Mouse (Mus musculus) frontal cortex, postnatal 25 days (tissue): ENCODE results near the gene Mex3b.
A peak's percentile ranks its signal among the peaks of the same experiment; 100 is the strongest.

Experiments
- DNase-seq, 2 experiments: peaks; one replicate each; pipeline ENCODE4 v3.0.0; 2022; ENCODE audit warnings: low spot score in 2 of 2

The Mex3b gene

GRCm38 (mm10) chr7:82866486-82867270 is 455 bp upstream of the Mex3b start:
- DNase-seq: peak; percentile 83 to 88

DNA sequence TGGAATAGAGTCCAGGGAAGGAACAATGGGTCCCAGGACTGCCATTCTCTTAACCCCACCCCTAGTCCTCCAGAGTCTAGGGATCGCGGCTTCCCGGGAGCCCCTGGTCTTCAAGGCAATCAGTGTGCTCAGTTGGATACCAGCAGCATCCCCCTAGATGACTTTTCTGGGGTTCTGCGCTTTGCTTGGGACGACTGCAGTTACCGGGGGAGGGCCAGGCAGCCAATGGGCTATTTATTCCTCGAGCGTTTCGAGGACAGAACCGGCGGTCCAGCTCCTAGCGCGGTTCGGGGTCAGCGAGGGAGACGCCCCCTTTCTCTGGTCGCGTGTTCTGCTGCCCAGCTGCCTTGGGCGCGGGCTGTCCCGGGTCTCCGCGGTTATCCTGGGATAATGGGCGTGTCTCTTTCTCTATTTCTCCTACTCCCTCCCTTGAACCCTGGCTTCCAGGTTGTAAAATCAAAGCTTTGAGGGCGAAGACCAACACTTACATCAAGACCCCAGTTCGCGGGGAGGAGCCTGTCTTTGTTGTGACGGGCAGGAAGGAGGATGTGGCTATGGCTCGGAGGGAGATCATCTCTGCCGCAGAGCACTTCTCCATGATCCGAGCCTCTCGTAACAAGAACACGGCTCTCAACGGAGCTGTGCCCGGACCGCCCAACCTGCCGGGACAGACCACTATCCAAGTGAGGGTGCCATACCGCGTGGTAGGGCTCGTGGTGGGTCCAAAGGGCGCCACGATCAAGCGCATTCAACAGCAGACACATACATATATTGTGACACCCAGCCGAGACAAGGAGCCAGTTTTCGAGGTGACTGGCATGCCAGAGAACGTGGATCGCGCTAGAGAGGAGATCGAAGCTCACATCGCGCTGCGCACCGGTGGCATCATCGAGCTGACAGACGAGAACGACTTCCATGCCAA is 1.4 kb downstream of the Mex3b start:
- peak; percentile 30 to 44 for DNase-seq

GRCm38 (mm10) chr7:82869231-82870147 is 2.4 kb downstream of the Mex3b start:
- DNase-seq: peak; percentile 37 to 38

DNA sequence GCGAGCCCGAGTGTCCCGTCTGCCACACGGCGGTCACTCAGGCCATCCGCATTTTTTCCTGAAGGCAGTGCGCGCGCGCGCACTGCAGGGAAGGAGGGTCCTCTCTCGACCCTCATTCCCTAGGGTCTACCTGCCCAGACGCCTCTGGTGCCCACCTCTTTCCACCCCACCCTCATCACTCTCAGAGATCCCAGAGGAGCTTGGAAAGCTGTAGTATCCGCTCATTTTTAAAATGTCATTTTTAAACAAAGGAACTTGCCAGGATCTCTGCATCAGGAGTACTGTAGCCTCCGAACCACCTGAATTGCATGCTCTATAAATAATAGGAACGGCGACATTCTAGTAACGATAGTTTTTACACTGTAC is 3.0 kb downstream of the Mex3b start:
- no peak for DNase-seq

- no peak for DNase-seq
These were observed 9.4 kb downstream of the Mex3b start for GRCm38 (mm10) chr7:82876551-82876950.

- DNase-seq: no peak
These were observed 12.9 kb downstream of the Mex3b start for GRCm38 (mm10) chr7:82880016-82880415.

GRCm38 (mm10) chr7:82880700-82881099 is 13.6 kb downstream of the Mex3b start:
- no peak for DNase-seq

GRCm38 (mm10) chr7:82890317-82890850 is 23.3 kb downstream of the Mex3b start:
- DNase-seq: no peak

DNA sequence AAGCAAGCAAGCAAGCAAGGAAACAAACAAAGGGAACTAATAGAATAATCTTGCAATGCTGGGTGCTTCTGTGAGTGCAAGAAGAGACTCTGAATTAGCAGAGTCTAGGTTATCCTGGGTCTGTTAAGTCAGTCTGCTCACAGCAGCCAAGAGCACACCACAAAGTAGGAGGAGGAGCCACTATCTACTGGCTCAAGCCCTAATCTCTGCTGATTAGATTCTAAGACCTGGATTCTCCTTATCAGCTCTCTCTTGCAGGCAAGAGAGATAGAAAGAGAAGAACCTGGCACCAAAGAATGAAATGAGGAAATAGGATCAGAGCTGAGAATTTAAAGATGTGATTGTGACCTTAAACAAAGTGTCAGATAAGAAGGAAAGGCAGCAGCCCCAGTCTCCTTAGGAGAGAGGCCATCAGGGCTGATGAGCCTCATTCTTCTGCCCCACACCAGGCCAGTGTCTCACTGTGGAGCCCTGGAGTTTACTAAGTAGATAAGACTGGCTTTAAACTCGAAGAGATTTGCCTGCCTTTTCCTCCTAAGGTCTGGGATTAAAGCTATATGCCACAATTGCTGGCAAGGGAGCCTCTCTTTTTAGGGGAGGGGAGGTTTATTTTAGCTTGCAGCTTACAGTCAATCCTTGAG is 23.9 kb downstream of the Mex3b start:
- no peak for DNase-seq

GRCm38 (mm10) chr7:82894366-82894765 is 27.2 kb downstream of the Mex3b start:
- no peak for DNase-seq

GRCm38 (mm10) chr7:82895606-82896005 is 28.5 kb downstream of the Mex3b start:
- DNase-seq: no peak

GRCm38 (mm10) chr7:82896750-82897149 is 29.6 kb downstream of the Mex3b start:
- DNase-seq: no peak

DNA sequence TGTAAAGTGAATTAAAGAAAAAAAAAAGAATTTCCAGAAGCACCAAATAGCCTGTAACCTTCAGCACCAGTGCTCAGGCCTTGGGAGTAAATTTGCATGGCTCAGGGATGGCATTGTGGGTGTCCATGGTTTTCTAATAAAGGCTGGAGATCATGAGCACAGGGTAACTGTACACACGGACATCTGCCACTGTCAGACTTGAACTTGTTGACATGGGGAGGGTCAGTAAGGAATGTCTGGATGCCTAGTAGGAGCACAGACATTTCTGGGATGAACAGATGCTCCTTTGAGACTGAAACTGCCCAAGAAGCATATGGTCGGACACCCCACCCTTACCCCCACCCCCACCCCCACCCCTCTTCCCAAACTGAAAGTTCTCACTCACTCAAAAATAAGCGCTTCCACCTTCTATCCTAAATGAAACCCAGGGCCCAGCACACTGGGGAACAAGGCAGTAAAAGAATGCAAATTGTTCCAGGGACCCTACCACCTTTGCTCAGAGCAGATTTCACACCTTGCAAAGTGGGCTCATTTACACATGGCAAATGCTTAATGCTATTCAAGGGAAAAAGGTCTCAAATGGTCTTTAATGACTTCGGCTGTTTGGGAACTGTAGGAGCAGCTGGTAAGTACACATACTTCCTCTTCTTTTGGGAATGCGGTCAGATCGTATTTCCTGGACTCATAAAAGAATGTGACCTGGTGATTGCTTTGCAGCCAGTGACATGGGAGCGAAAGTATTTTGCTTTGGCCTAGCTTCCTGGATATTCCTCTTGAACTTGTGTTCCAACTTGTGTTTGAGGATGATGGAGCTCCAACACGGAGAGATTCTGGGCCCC is 32.5 kb downstream of the Mex3b start:
- no peak for DNase-seq

DNA sequence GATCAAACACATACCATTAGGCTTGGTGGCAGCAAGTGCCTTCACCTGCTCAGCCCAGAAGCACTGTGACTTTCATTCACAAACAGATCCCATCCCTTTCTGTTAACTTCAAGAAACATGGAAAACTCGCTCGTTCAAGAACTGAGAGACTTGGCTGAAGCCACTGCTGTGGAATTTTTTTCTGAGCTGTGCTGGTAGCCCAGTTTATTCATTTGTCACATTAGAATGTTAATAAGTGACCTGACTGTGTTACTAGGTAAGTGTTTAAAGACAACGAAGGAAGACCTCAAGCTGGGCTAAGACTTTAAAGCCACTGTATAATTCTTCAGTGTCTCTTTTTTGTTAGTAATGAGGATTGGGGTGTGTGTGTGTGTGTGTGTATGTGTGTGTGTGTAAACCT is 35.9 kb downstream of the Mex3b start:
- DNase-seq: no peak

GRCm38 (mm10) chr7:82905527-82905926 is 38.4 kb downstream of the Mex3b start:
- DNase-seq: no peak

DNA sequence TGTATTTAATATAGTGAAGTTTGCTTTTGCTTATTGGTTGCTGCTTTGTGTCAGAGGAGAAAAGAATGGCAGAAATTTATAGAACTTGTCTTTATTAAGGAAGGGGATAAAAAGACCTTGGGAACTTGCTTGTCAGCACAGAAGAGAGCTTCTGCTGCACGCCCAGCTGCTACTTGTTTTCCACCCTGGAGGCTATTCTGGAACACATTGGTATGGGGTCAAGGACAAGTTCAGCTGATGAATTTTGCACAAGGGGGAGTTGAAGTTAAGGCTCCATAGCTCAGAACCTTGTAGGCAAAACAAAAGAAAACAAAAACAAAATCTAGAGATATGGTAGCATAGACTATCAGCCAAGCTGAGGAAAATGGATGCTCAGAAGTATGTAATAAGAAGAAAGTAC is 39.9 kb downstream of the Mex3b start:
- DNase-seq: no peak

GRCm38 (mm10) chr7:82910536-82911384 is 43.6 kb downstream of the Mex3b start:
- no peak for DNase-seq

- no peak for DNase-seq
These were observed 44.4 kb downstream of the Mex3b start for GRCm38 (mm10) chr7:82911501-82911900.

DNA sequence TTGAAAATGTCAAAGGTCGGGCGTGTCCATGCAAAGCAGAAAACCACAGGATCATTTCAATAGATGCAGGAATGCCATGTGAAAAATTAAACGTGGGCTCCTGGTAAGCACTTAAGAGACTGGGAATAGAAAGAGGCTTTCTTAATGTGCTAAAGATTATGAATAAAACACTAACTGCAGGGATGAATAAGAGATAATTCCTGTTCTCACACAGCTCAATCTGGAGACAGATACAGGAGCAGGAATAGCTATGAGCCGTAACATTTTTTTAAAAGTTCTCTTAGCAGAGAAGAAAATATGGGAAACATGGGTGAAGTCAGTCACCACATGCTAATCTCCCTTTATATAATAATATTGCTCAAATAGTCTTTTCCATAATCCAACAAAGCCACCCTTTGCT is 47.2 kb downstream of the Mex3b start:
- DNase-seq: no peak
